Mouse (Mus musculus) cerebellum, adult 2 months (tissue): Measurements from ENCODE around the gene Nckap5l.

Experiments
- CTCF ChIP-seq: fragments of 200-500 bp; IDR thresholded peaks from 2 replicates; pipeline ENCODE4 v1.5.1; 2011; ENCODE audit warnings: low read depth, mild to moderate bottlenecking, control low read depth, low read length, moderate library complexity, borderline replicate concordance; ENCODE audit not compliant: insufficient read depth
- POLR2A ChIP-seq: fragments of 200-500 bp; IDR thresholded peaks from 2 replicates; pipeline ENCODE4 v1.6.1; 2011; ENCODE audit warnings: low read length, control low read depth, borderline replicate concordance; ENCODE audit not compliant: insufficient read depth

GRCm38 (mm10) chr15:99431504-99431903 is 26.0 kb downstream of the Nckap5l start:
- TF ChIP-seq CTCF (no peak), POLR2A (no peak)
